Mouse (Mus musculus) CH12.LX (cell line): ENCODE measurements around the gene Rpl38. TPM values are rescaled to one million over a fixed set of nuclear protein-coding genes. Genes with fewer than 3 reads are reported as not detected.

Experiments
- DNase-seq: peaks from one replicate; pipeline ENCODE4 v3.0.0-alpha.2; 2013; ENCODE audit errors: extremely low read depth
- H3K27ac ChIP-seq: 2 replicates; pipeline ENCODE4 v1.5.1; 2012; ENCODE audit warnings: low read depth, mild to moderate bottlenecking, control low read depth, moderate library complexity; ENCODE audit not compliant: insufficient read depth
- H3K27me3 ChIP-seq: replicated peaks from 2 replicates; pipeline ENCODE3; 2012; ENCODE audit warnings: inconsistent platforms
- H3K36me3 ChIP-seq, 2 experiments: replicated peaks in 1 of 2; 2 replicates each; pipeline versions ENCODE3 to v1.6.1; 2012; ENCODE audit warnings: inconsistent platforms in 1 of 2, low read length in 1 of 2, mild to moderate bottlenecking in 1 of 2, mixed read lengths in 1 of 2, moderate library complexity in 1 of 2; ENCODE audit not compliant: control insufficient read depth in 1 of 2, insufficient read depth in 1 of 2
- H3K4me1 ChIP-seq, 2 experiments: 2 replicates each; pipeline ENCODE4 v1.6.1; 2012; ENCODE audit warnings: inconsistent platforms in 1 of 2, moderate library complexity in 1 of 2; ENCODE audit not compliant: insufficient read depth in 2 of 2, control insufficient read depth in 1 of 2
- H3K4me2 ChIP-seq: 2 replicates; pipeline ENCODE4 v1.6.1; 2012; ENCODE audit warnings: low read depth, mild to moderate bottlenecking, control low read depth; ENCODE audit not compliant: poor library complexity, insufficient read depth, severe bottlenecking
- H3K4me3 ChIP-seq, 3 experiments: fragments of 150-350 bp in 1 of 3; sonication (generic) in 1 of 3; replicated peaks in 1 of 3; 2 replicates each; pipeline versions ENCODE3 to v1.5.1; 2011 to 2012; ENCODE audit warnings: low read depth in 2 of 3, low read length in 2 of 3, mild to moderate bottlenecking in 2 of 3, moderate library complexity in 2 of 3, control low read depth in 1 of 3, improper control_type of control experiment in 1 of 3, inconsistent platforms in 1 of 3, mixed read lengths in 1 of 3; ENCODE audit not compliant: poor library complexity in 1 of 3
- H3K79me2 ChIP-seq: replicated peaks from 2 replicates; pipeline ENCODE4 v1.6.1; 2012; ENCODE audit warnings: mild to moderate bottlenecking, moderate library complexity; ENCODE audit not compliant: control insufficient read depth, poor library complexity, insufficient read depth, severe bottlenecking; ENCODE audit errors: extremely low read depth
- H3K9ac ChIP-seq: 2 replicates; pipeline ENCODE4 v1.6.1; 2012; ENCODE audit warnings: low read depth, mild to moderate bottlenecking, control low read depth, moderate library complexity; ENCODE audit not compliant: insufficient read depth
- H3K9me3 ChIP-seq: replicated peaks from 2 replicates; pipeline ENCODE3; 2012; ENCODE audit warnings: low read length, inconsistent platforms, mixed read lengths
- BHLHE40 ChIP-seq: IDR thresholded peaks from 2 replicates; pipeline ENCODE4 v1.6.1; 2011; ENCODE audit warnings: mild to moderate bottlenecking, low read depth, low read length, improper control_type of control experiment
- CHD1 ChIP-seq: IDR thresholded peaks from 2 replicates; pipeline ENCODE4 v1.6.1; 2012; ENCODE audit warnings: low read depth, low read length, improper control_type of control experiment, inconsistent platforms
- CHD2 ChIP-seq: IDR thresholded peaks from 2 replicates; pipeline ENCODE4 v1.6.1; 2011; ENCODE audit warnings: low read length, improper control_type of control experiment
- E2F4 ChIP-seq: IDR thresholded peaks from 2 replicates; pipeline ENCODE4 v1.6.1; 2011; ENCODE audit warnings: low read depth, low read length, improper control_type of control experiment; ENCODE audit not compliant: insufficient replicate concordance
- ELF1 ChIP-seq: IDR thresholded peaks from 2 replicates; pipeline ENCODE4 v1.6.1; 2014; ENCODE audit warnings: low read depth, mild to moderate bottlenecking, inconsistent platforms, low read length, improper control_type of control experiment
- ETS1 ChIP-seq: conservative IDR thresholded peaks from 2 replicates; pipeline ENCODE4 v1.6.1; 2012; ENCODE audit warnings: low read depth, mild to moderate bottlenecking, inconsistent platforms, low read length, improper control_type of control experiment, moderate library complexity
- GABPA ChIP-seq: IDR thresholded peaks from 2 replicates; pipeline ENCODE4 v1.6.1; 2012; ENCODE audit warnings: low read depth, low read length, improper control_type of control experiment, inconsistent platforms; ENCODE audit not compliant: insufficient replicate concordance
- KAT2A ChIP-seq: IDR thresholded peaks from 2 replicates; pipeline ENCODE4 v1.6.1; 2012; ENCODE audit warnings: low read length, improper control_type of control experiment, inconsistent platforms; ENCODE audit not compliant: insufficient replicate concordance
- MAX ChIP-seq: IDR thresholded peaks from 2 replicates; pipeline ENCODE4 v1.6.1; 2011; ENCODE audit warnings: low read length, improper control_type of control experiment
- NRF1 ChIP-seq: IDR thresholded peaks from 2 replicates; pipeline ENCODE4 v1.6.1; 2014; ENCODE audit warnings: low read depth, mild to moderate bottlenecking, inconsistent platforms, low read length, improper control_type of control experiment, moderate library complexity
- POLR2A ChIP-seq: IDR thresholded peaks from 2 replicates; pipeline ENCODE4 v1.6.1; 2011; ENCODE audit warnings: low read depth, mild to moderate bottlenecking, improper control_type of control experiment, low read length
- POLR2AphosphoS2 ChIP-seq: IDR thresholded peaks from 2 replicates; pipeline ENCODE4 v1.6.1; 2011; ENCODE audit warnings: low read depth, low read length, improper control_type of control experiment
- RAD21 ChIP-seq: IDR thresholded peaks from 2 replicates; pipeline ENCODE4 v1.6.1; 2011; ENCODE audit warnings: low read depth, mild to moderate bottlenecking, low read length, improper control_type of control experiment, moderate library complexity
- RCOR1 ChIP-seq: conservative IDR thresholded peaks from 2 replicates; pipeline ENCODE4 v1.6.1; 2012; ENCODE audit warnings: low read depth, mild to moderate bottlenecking, inconsistent platforms, low read length, improper control_type of control experiment
- SIN3A ChIP-seq: IDR thresholded peaks from 2 replicates; pipeline ENCODE4 v1.6.1; 2012; ENCODE audit warnings: low read length, improper control_type of control experiment, inconsistent platforms
- SMC3 ChIP-seq: IDR thresholded peaks from 2 replicates; pipeline ENCODE4 v1.6.1; 2011; ENCODE audit warnings: low read depth, low read length, improper control_type of control experiment
- TBP ChIP-seq: conservative IDR thresholded peaks from 2 replicates; pipeline ENCODE4 v1.6.1; 2011; ENCODE audit warnings: low read depth, low read length, improper control_type of control experiment
- USF1 ChIP-seq: IDR thresholded peaks from 2 replicates; pipeline ENCODE4 v1.6.1; 2014; ENCODE audit warnings: low read depth, mild to moderate bottlenecking, inconsistent platforms, low read length, improper control_type of control experiment
- USF2 ChIP-seq: conservative IDR thresholded peaks from 2 replicates; pipeline ENCODE4 v1.6.1; 2011; ENCODE audit warnings: low read depth, low read length, improper control_type of control experiment
- ZMIZ1 ChIP-seq: IDR thresholded peaks from 2 replicates; pipeline ENCODE4 v1.6.1; 2012; ENCODE audit warnings: low read depth, mild to moderate bottlenecking, inconsistent platforms, low read length, improper control_type of control experiment
- ZNF384 ChIP-seq: IDR thresholded peaks from 2 replicates; pipeline ENCODE4 v1.6.1; 2012; ENCODE audit warnings: low read depth, low read length, improper control_type of control experiment, inconsistent platforms
- dilution Hi-C: fragments of 300-500 bp; cut with MboI; formaldehyde crosslinking; loops from 2 replicates; pipeline ENCODE4 v1.14.3; 2020; ENCODE audit warnings: low sequenced_read_pairs; ENCODE audit not compliant: extremely low pct_unique_long_range_greater_than_20kb, extremely low pct_ligation_motif_present
- in situ Hi-C: fragments of 300-500 bp; cut with MboI; formaldehyde crosslinking; loops from 3 replicates; pipeline ENCODE4 v1.14.3; 2019; ENCODE audit warnings: low sequenced_read_pairs, low pct_ligation_motif_present, low pct_unique_long_range_greater_than_20kb, mixed read lengths
- polyA plus RNA-seq: library from polyadenylated mRNA; unstranded; fragments of >175 nt; gene quantifications from 2 replicates; pipeline ENCODE4 v1.2.1, GENCODE M21; 2012; ENCODE audit warnings: low read depth; ENCODE audit not compliant: insufficient read length
- total RNA-seq, 2 experiments: library from RNA; depleted of rRNA; stranded (reverse); fragments of 300-350 nt in 1 of 2; fragments of >200 nt in 1 of 2; gene quantifications; 2 replicates each; pipeline ENCODE4 v1.2.3; 2012 to 2014

Rpl38 gene
- total and polyA plus RNA-seq, 3 experiments, result 1,435 to 5,556 (median 4,204) TPM

DNA sequence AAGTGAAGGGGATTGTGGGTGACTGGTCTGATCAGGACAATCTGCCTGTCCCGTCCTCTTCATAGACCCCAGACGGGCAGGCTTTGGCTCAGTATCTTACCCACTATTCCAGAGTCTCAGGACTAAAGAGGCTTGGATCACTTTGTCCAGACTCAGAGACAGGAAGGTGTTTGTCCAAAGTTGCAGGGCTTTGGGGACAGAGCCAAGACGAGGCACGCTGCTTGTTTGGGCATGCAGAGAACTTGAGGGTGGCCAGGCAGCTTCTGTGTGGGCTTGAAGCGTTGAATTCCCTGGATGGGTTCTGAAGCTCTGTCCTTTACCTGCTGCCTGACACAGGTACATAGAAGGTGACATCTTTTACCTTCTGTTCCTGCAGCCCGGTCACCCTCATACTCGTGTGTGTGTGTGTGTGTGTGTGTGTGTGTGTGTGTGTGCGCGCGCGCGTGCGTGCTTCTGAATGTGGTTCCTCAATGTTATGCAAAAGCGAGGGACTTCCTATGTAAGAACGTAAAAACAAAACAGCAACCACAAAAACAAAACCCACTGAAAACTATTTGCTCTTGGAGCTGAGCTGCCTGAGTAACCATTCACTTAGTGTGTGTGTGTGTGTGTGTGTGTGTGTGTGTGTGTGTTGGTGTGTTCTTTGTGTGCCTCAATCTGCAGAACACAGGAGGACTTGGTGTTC lies 34.1 kb downstream of the Rpl38 start:
- H3K4me1 ChIP-seq, result peaks cover 3 to 17% of the 10 kb centered on the region in 2 experiments
- H3K9ac ChIP-seq, result no peak overlapping the region
- dilution Hi-C loops (no loop called here), in situ Hi-C loops (no loop called here)
- H3K4me2 ChIP-seq, result no peak overlapping the region; the same call in 1 of the 2 replicates
- peaks cover 0 to 2% of the 10 kb centered on the region in 2 experiments for H3K36me3 ChIP-seq
- no peaks in the 10 kb centered on the region for H3K9me3 ChIP-seq
- TF ChIP-seq NRF1 (peak; percentile 69), USF2 (no peak), ELF1 (0 out of 2 replicates have a peak, but pooled peaks have one; percentile 21), TBP (no peak), BHLHE40 (peak; percentile 28; the same call in 1 of the 2 replicates)
- H3K79me2 ChIP-seq, result no peaks in the 10 kb centered on the region
- no peak for DNase-seq
- no peak overlapping the region for H3K4me3 ChIP-seq
- H3K27ac ChIP-seq, result no peak overlapping the region
- no peaks in the 10 kb centered on the region for H3K27me3 ChIP-seq

DNA sequence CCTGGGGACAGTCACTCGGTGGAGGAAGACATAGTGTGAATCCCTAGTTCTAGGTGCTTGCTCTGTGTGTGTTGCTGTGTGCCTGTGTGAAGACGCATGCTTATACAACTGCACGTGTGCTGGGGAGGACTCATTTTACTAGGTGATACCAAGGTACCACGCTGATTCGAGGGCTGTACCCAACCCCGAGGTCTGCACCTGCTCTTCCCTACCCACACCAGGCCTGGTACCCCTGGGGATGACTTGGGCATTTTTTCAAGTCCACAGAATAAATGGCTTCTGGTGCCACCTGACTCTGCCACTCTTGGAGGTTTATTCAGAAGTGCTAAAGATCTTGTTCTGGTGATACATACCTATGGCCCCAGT lies 34.7 kb downstream of the Rpl38 start:
- in situ Hi-C loops, result no loop called here
- DNase-seq, result no peak

DNA sequence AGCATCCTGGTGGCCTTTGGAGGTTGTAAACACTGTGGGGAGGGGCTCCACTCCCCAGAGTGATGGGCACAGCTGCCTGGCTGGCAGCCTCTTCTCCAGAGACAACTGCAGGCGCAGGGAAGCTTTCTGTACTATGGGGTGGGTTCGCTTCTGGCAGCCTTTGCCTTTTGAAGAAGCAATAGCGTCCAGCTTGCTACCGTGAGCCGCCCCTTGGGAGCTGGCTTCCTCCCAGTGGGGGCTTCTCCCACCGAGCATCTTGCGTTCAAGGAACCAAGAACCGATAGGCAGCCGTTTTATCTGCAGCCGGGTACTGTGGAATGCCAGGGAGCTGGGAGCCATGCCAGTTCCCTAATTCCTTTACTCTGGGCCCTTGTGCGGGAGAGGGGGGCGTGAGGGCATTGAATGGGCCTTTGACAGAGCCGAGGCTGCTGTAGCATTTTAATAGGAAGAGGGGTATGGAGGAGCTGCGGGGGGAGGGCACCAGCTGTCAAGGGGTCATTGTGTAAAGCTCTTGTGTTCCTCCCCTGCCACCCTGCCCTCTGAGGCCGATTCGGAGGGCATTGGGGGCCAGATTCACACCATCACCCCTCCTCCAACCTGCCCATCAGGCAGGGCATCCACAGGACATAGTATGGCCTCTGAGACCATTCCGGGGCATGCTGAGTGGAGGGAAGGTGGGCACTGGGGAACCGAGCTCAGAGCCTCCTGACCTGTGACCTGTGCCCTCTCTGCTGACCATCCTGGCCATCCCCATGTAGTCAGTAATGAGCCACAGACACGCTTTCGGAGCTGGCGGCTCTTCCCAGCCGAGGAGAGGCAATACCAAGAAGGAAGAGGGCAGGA lies 36.0 kb downstream of the Rpl38 start:
- in situ Hi-C loops (no loop called here), dilution Hi-C loops (no loop called here)
- H3K27me3 ChIP-seq, result no peaks in the 10 kb centered on the region
- peaks cover 0 to 4% of the 10 kb centered on the region in 2 experiments for H3K36me3 ChIP-seq
- peaks cover 3 to 17% of the 10 kb centered on the region in 2 experiments for H3K4me1 ChIP-seq
- H3K4me3 ChIP-seq, result no peak overlapping the region
- no peak for TF ChIP-seq ETS1
- no peak for TF ChIP-seq TBP
- no peak for TF ChIP-seq E2F4
- TF ChIP-seq CHD2, result no peak
- TF ChIP-seq RAD21, result no peak
- TF ChIP-seq CHD1, result no peak
- TF ChIP-seq RCOR1, result no peak
- TF ChIP-seq POLR2AphosphoS2, result no peak
- no peak for TF ChIP-seq SIN3A
- no peak for TF ChIP-seq POLR2A
- TF ChIP-seq ZMIZ1, result no peak
- TF ChIP-seq SMC3, result no peak
- TF ChIP-seq USF2, result no peak
- TF ChIP-seq ZNF384, result no peak
- no peak for TF ChIP-seq MAX
- TF ChIP-seq GABPA, result no peak
- no peak for TF ChIP-seq USF1
- no peaks in the 10 kb centered on the region for H3K79me2 ChIP-seq
- H3K9me3 ChIP-seq, result no peaks in the 10 kb centered on the region
- DNase-seq, result no peak
- H3K27ac ChIP-seq, result no peak overlapping the region
- no peak overlapping the region for H3K4me2 ChIP-seq
- no peak overlapping the region for H3K9ac ChIP-seq

More for the DNA sequence above, 34.7 kb downstream of the Rpl38 start:
- no peaks in the 10 kb centered on the region for H3K27me3 ChIP-seq
- H3K27ac ChIP-seq, result no peak overlapping the region
- no peak overlapping the region for H3K9ac ChIP-seq
- H3K9me3 ChIP-seq, result no peaks in the 10 kb centered on the region
- no peak overlapping the region for H3K4me2 ChIP-seq
- TF ChIP-seq KAT2A (no peak), CHD2 (no peak)
- H3K36me3 ChIP-seq, result peaks cover 0 to 2% of the 10 kb centered on the region in 2 experiments
- dilution Hi-C loops, result no loop called here
- H3K4me3 ChIP-seq, result no peak overlapping the region
- no peaks in the 10 kb centered on the region for H3K79me2 ChIP-seq
- peaks cover 3 to 17% of the 10 kb centered on the region in 2 experiments for H3K4me1 ChIP-seq
